Mouse (Mus musculus) stomach, postnatal 0 days (tissue): Measurements from ENCODE around the gene Efemp2.

ENCODE experiments used
- CTCF ChIP-seq: IDR thresholded peaks from 2 replicates; pipeline ENCODE4 v1.5.1; 2016; ENCODE audit warnings: antibody characterized with exemption, low read depth, mild to moderate bottlenecking, moderate library complexity
- EP300 ChIP-seq: optimal IDR thresholded peaks from 2 replicates; pipeline ENCODE3; 2016; ENCODE audit warnings: antibody characterized with exemption

GRCm38 (mm10) chr19:5487768-5488550 is 14.2 kb downstream of the Efemp2 start, which contains the start of gene Mus81:
- TF ChIP-seq CTCF (peak; percentile 93), EP300 (peak; percentile 68)
